Mouse (Mus musculus) testis, adult 2 months (tissue): ENCODE results near the gene Cenpm. TPM values are rescaled to one million over a fixed set of nuclear protein-coding genes. Genes with fewer than 3 reads are reported as not detected.
"Not testable (repeated sequence)": the region's sequence is repeated elsewhere in the genome, so short reads cannot be mapped to it uniquely, and the experiment has no call there.

Source experiments
- H3K27ac ChIP-seq: fragments of 200-500 bp; 2 replicates; pipeline ENCODE4 v1.5.1; 2012; ENCODE audit warnings: low read depth, low read length; ENCODE audit not compliant: control insufficient read depth, insufficient read depth
- H3K27me3 ChIP-seq: fragments of 200-500 bp; 2 replicates; pipeline ENCODE4 v1.6.1; 2012; ENCODE audit warnings: mild to moderate bottlenecking, low read length, moderate library complexity; ENCODE audit not compliant: control insufficient read depth, insufficient read depth
- H3K36me3 ChIP-seq: fragments of 200-500 bp; 2 replicates; pipeline ENCODE4 v1.6.1; 2012; ENCODE audit warnings: mild to moderate bottlenecking, low read length; ENCODE audit not compliant: control insufficient read depth, insufficient read depth
- H3K4me1 ChIP-seq: fragments of 200-500 bp; 2 replicates; pipeline ENCODE4 v1.6.1; 2012; ENCODE audit warnings: low read length; ENCODE audit not compliant: control insufficient read depth, insufficient read depth
- H3K4me3 ChIP-seq: fragments of 200-500 bp; 2 replicates; pipeline ENCODE4 v1.5.1; 2012; ENCODE audit warnings: low read depth, mild to moderate bottlenecking, low read length, moderate library complexity, mixed read lengths; ENCODE audit not compliant: control insufficient read depth
- CTCF ChIP-seq: fragments of 200-500 bp; IDR thresholded peaks from 2 replicates; pipeline ENCODE4 v1.5.1; 2012; ENCODE audit warnings: low read depth, mild to moderate bottlenecking, inconsistent platforms, low read length, moderate library complexity; ENCODE audit not compliant: control insufficient read depth, insufficient read depth, insufficient replicate concordance
- POLR2A ChIP-seq: fragments of 200-500 bp; IDR thresholded peaks from 2 replicates; pipeline ENCODE4 v1.6.1; 2012; ENCODE audit warnings: low read depth, mild to moderate bottlenecking, inconsistent platforms, low read length, moderate library complexity; ENCODE audit not compliant: control insufficient read depth
- polyA plus RNA-seq: library from polyadenylated mRNA; depleted of rRNA; stranded (reverse); fragments of >200 nt; gene quantifications from 2 replicates; pipeline ENCODE4 v1.2.3, GENCODE M21; 2012

The Cenpm gene
- polyA plus RNA-seq, 1 experiment, result 14.6 TPM

- H3K27ac ChIP-seq, result no peak overlapping the region
- no peaks in the 10 kb centered on the region for H3K36me3 ChIP-seq
- H3K4me1 ChIP-seq, result peaks cover 3% of the 10 kb centered on the region
- H3K4me3 ChIP-seq, result no peak overlapping the region
- H3K27me3 ChIP-seq, result no peaks in the 10 kb centered on the region
- TF ChIP-seq CTCF (peak; percentile 89), POLR2A (no peak)
Observed at GRCm38 (mm10) chr15:82266356-82266755, 21.8 kb upstream of the Cenpm start.

- no peak overlapping the region for H3K27ac ChIP-seq
- peaks cover 6% of the 10 kb centered on the region for H3K4me1 ChIP-seq
- no peaks in the 10 kb centered on the region for H3K36me3 ChIP-seq
- H3K4me3 ChIP-seq, result peak overlapping the region; percentile 59
- TF ChIP-seq POLR2A (no peak), CTCF (peak; percentile 99)
- H3K27me3 ChIP-seq, result no peaks in the 10 kb centered on the region
Observed at GRCm38 (mm10) chr15:82259510-82259909, 15.0 kb upstream of the Cenpm start.

- TF ChIP-seq POLR2A (no peak; the same call in 1 of the 2 replicates), CTCF (no peak)
- no peak overlapping the region for H3K27ac ChIP-seq
- H3K4me1 ChIP-seq, result peaks cover 6% of the 10 kb centered on the region
- no peaks in the 10 kb centered on the region for H3K36me3 ChIP-seq
- peak overlapping the region; percentile 68 for H3K4me3 ChIP-seq
- no peaks in the 10 kb centered on the region for H3K27me3 ChIP-seq
Observed at GRCm38 (mm10) chr15:82255944-82256383, 11.4 kb upstream of the Cenpm start.

- H3K36me3 ChIP-seq, result no peaks in the 10 kb centered on the region
- no peak overlapping the region for H3K27ac ChIP-seq
- H3K4me3 ChIP-seq, result peak overlapping the region; percentile 68
- H3K4me1 ChIP-seq, result peaks cover 6% of the 10 kb centered on the region
- TF ChIP-seq CTCF (no peak), POLR2A (no peak)
- H3K27me3 ChIP-seq, result no peaks in the 10 kb centered on the region
Observed at GRCm38 (mm10) chr15:82255248-82255647, 10.7 kb upstream of the Cenpm start.

GRCm38 (mm10) chr15:82252097-82252496 lies 7.5 kb upstream of the Cenpm start, which contains the start of gene 1500009C09Rik:
Gene 1500009C09Rik (plus strand): TSS chr15:82252397.
- Histone ChIP-seq H3K4me1 (no peaks in the 10 kb centered on the region; the same call in 1 of the 2 replicates), H3K36me3 (no peaks in the 10 kb centered on the region), H3K27me3 (no peaks in the 10 kb centered on the region), H3K4me3 (no peak within 1 kb of the TSS), H3K27ac (no peak within 1 kb of the TSS)
- TF ChIP-seq POLR2A (no peak), CTCF (no peak)

- Histone ChIP-seq H3K27me3 (no peaks in the 10 kb centered on the region), H3K27ac (no peak overlapping the region), H3K4me3 (no peak overlapping the region), H3K4me1 (no peaks in the 10 kb centered on the region; the same call in 1 of the 2 replicates), H3K36me3 (no peaks in the 10 kb centered on the region)
- TF ChIP-seq POLR2A, result no peak
- TF ChIP-seq CTCF, result no peak
Observed at GRCm38 (mm10) chr15:82251579-82251978, 7.0 kb upstream of the Cenpm start.

- Histone ChIP-seq H3K4me3 (no peak overlapping the region), H3K27me3 (no peaks in the 10 kb centered on the region), H3K36me3 (no peaks in the 10 kb centered on the region), H3K27ac (no peak overlapping the region), H3K4me1 (peaks cover 12% of the 10 kb centered on the region)
- TF ChIP-seq CTCF, result no peak
- TF ChIP-seq POLR2A, result no peak
Observed at GRCm38 (mm10) chr15:82247131-82247776, 2.7 kb upstream of the Cenpm start.

GRCm38 (mm10) chr15:82244805-82245161 lies 235 bp upstream of the Cenpm start:
- Histone ChIP-seq H3K4me3 (peak overlapping the region; percentile 99), H3K4me1 (peaks cover 12% of the 10 kb centered on the region), H3K27ac (peak overlapping the region; percentile 99)
- not testable (repeated sequence) for H3K36me3 ChIP-seq, H3K27me3 ChIP-seq
